Mouse (Mus musculus) ES-E14 (cell line): Measurements from ENCODE around the gene Plcl1.

Experiments used
- CHD2 ChIP-seq: IDR thresholded peaks from 2 replicates; pipeline ENCODE4 v1.6.1; 2014; ENCODE audit warnings: mild to moderate bottlenecking, low read depth, low read length, inconsistent platforms
- HCFC1 ChIP-seq: IDR thresholded peaks from 2 replicates; pipeline ENCODE4 v1.6.1; 2012; ENCODE audit warnings: low read length, inconsistent platforms, borderline replicate concordance; ENCODE audit not compliant: insufficient read depth
- MAFK ChIP-seq: IDR thresholded peaks from 2 replicates; pipeline ENCODE4 v1.6.1; 2014; ENCODE audit warnings: mild to moderate bottlenecking, low read depth, low read length, inconsistent platforms; ENCODE audit not compliant: insufficient read depth
- ZC3H11A ChIP-seq: IDR thresholded peaks from 2 replicates; pipeline ENCODE4 v1.6.1; 2012; ENCODE audit warnings: low read depth, mild to moderate bottlenecking, inconsistent platforms, low read length, borderline replicate concordance
- ZNF384 ChIP-seq: IDR thresholded peaks from 2 replicates; pipeline ENCODE4 v1.6.1; 2012; ENCODE audit warnings: low read depth, low read length, inconsistent platforms

GRCm38 (mm10) chr1:55438617-55439016 lies 32.9 kb downstream of the Plcl1 start:
- TF ChIP-seq HCFC1 (no peak), CHD2 (no peak), ZNF384 (no peak), MAFK (no peak), ZC3H11A (no peak)
